Mouse (Mus musculus) heart, postnatal 0 days (tissue): ENCODE results near the gene Gm20547. TPM values are rescaled to one million over a fixed set of nuclear protein-coding genes. Genes with fewer than 3 reads are reported as not detected.

Source experiments
- ATAC-seq: fragments of 200-750 bp; cut with Nextera tagmentation; 2 replicates; pipeline ENCODE4 v1.8.0; 2017; ENCODE audit warnings: low read depth, moderate number of reproducible peaks, moderate library complexity; ENCODE audit not compliant: insufficient read depth
- DNase-seq: peaks from one replicate; pipeline ENCODE4 v3.0.0-alpha.2; 2016; ENCODE audit warnings: low spot score
- H3K27ac ChIP-seq: fragments of 300-500 bp; sonication (generic); 2 replicates; pipeline ENCODE4 v1.5.1; 2014; ENCODE audit warnings: low read depth, mild to moderate bottlenecking
- H3K27me3 ChIP-seq: fragments of 300-500 bp; sonication (generic); 2 replicates; pipeline ENCODE4 v1.6.1; 2014; ENCODE audit warnings: low read length, mixed read lengths; ENCODE audit not compliant: control insufficient read depth, insufficient read depth
- H3K36me3 ChIP-seq: fragments of 300-500 bp; sonication (generic); replicated peaks from 2 replicates; pipeline ENCODE4 v1.6.1; 2014; ENCODE audit warnings: low read length, mixed read lengths; ENCODE audit not compliant: control insufficient read depth, insufficient read depth
- H3K4me1 ChIP-seq: fragments of 300-500 bp; sonication (generic); 2 replicates; pipeline ENCODE4 v1.6.1; 2014; ENCODE audit warnings: antibody characterized with exemption; ENCODE audit not compliant: control insufficient read depth, insufficient read depth
- H3K4me2 ChIP-seq: fragments of 300-500 bp; sonication (generic); 2 replicates; pipeline ENCODE4 v1.6.1; 2014; ENCODE audit warnings: low read depth, mild to moderate bottlenecking, low read length, moderate library complexity
- H3K4me3 ChIP-seq: fragments of 300-500 bp; sonication (generic); 2 replicates; pipeline ENCODE4 v1.5.1; 2014; ENCODE audit warnings: low read depth, low read length
- H3K9ac ChIP-seq: fragments of 300-500 bp; sonication (generic); replicated peaks from 2 replicates; pipeline ENCODE4 v1.6.1; 2014; ENCODE audit warnings: low read depth, low read length, mixed read lengths
- H3K9me3 ChIP-seq: fragments of 300-500 bp; sonication (generic); replicated peaks from 2 replicates; pipeline ENCODE4 v1.6.1; 2016; ENCODE audit warnings: low read length; ENCODE audit not compliant: control insufficient read depth
- CTCF ChIP-seq: IDR thresholded peaks from 2 replicates; pipeline ENCODE4 v1.5.1; 2016; ENCODE audit warnings: antibody characterized with exemption, control low read depth, low read depth
- EP300 ChIP-seq: IDR thresholded peaks from 2 replicates; pipeline ENCODE4 v1.6.1; 2016; ENCODE audit warnings: antibody characterized with exemption, low read depth
- WGBS: fragments of 180-500 bp; shearing (Covaris S2); extraction: QIAGEN DNeasy Blood & Tissue Kit; methylation state at CpG from one replicate; pipeline ENCODE4 v1.1.7; 2014; 5-methylcytosine and 5-hydroxymethylcytosine counted together
- microRNA-seq: library from miRNA; unstranded; fragments of <30 nt; microRNA quantifications from one replicate; pipeline ENCODE4, GENCODE M21; 2016
- polyA plus RNA-seq: library from polyadenylated mRNA; unstranded; fragments of >200 nt; fragmentation: Nextera tagmentation; extraction: Ambion mirVana; gene quantifications from 2 replicates; pipeline ENCODE4 v1.2.1, GENCODE M21; 2015
- total RNA-seq: library from RNA; depleted of rRNA; stranded (reverse); fragments of >200 nt; gene quantifications from 2 replicates; pipeline ENCODE4 v1.2.3, GENCODE M21; 2014; ENCODE audit warnings: low replicate concordance; rRNA removed

Gm20547 gene
- total and polyA plus RNA-seq, 2 experiments from 2014 or later = not detected

GRCm38 (mm10) chr17:34807176-34807575 is 74.7 kb downstream of the Gm20547 start:
- Histone ChIP-seq H3K4me1 (no peaks in the 10 kb centered on the region), H3K27me3 (no peaks in the 10 kb centered on the region), H3K4me3 (no peak overlapping the region), H3K4me2 (no peak overlapping the region), H3K9ac (no peak overlapping the region), H3K9me3 (peaks cover 7% of the 10 kb centered on the region; the same call in 1 of the 2 replicates), H3K36me3 (no peaks in the 10 kb centered on the region), H3K27ac (no peak overlapping the region)
- 54% methylated on average over 3 of the region's 3 CpGs for whole genome bisulfite sequencing
- no peak for DNase-seq
- no peak for TF ChIP-seq CTCF
- TF ChIP-seq EP300 = no peak
- ATAC-seq = no peak

Small RNA genes lying within 50 kb of the gene (microRNA-seq; reads per million reads assigned to microRNA genes)
- gene Mir6970 (0.54 reads per million), gene Mir6971 (1.8 reads per million, percentile 2 among the genes with 10 or more reads in this experiment), gene Mir6972 (not detected)

Other genes starting within 250 kb of the Gm20547 start
Only the 30 nearest of the 37 such genes appear.
- 24.5 and 26.8 TPM in 2 replicates for gene Tnxb, start 211.5 kb downstream of the Gm20547 start, total RNA-seq
- 1.8 and 2.0 TPM in 2 replicates for gene Tnxb, start 211.5 kb downstream of the Gm20547 start, polyA plus RNA-seq
- gene C4b, start 138.2 kb downstream of the Gm20547 start, total RNA-seq = 0.80 and 0.85 TPM in 2 replicates
- gene C4b, start 138.2 kb downstream of the Gm20547 start, polyA plus RNA-seq = 0.88 and 0.93 TPM in 2 replicates
- gene Cyp21a1, start 77.5 kb downstream of the Gm20547 start, total RNA-seq = not detected in 2 replicates
- not detected in 2 replicates for gene Cyp21a1, start 77.5 kb downstream of the Gm20547 start, polyA plus RNA-seq
- gene Stk19, start 45.1 kb downstream of the Gm20547 start, total RNA-seq = 2.6 and 9.2 TPM in 2 replicates
- gene Stk19, start 45.1 kb downstream of the Gm20547 start, polyA plus RNA-seq = 20.5 and 20.7 TPM in 2 replicates
- gene Dxo, start 45.0 kb downstream of the Gm20547 start, total RNA-seq = 19.2 and 22.3 TPM in 2 replicates
- 23.0 and 24.3 TPM in 2 replicates for gene Dxo, start 45.0 kb downstream of the Gm20547 start, polyA plus RNA-seq
- gene Skiv2l, start 31.8 kb downstream of the Gm20547 start, total RNA-seq = 40.3 and 62.1 TPM in 2 replicates
- gene Skiv2l, start 31.8 kb downstream of the Gm20547 start, polyA plus RNA-seq = 15.9 and 18.7 TPM in 2 replicates
- gene Nelfe, start 31.7 kb downstream of the Gm20547 start, total RNA-seq = 22.9 and 39.8 TPM in 2 replicates
- gene Nelfe, start 31.7 kb downstream of the Gm20547 start, polyA plus RNA-seq = 36.3 and 39.9 TPM in 2 replicates
- gene Cfb, start 19.5 kb downstream of the Gm20547 start, total RNA-seq = 1.1 and 2.9 TPM in 2 replicates
- 1.3 and 2.1 TPM in 2 replicates for gene Cfb, start 19.5 kb downstream of the Gm20547 start, polyA plus RNA-seq
- 6.1 and 7.6 TPM in 2 replicates for gene Zbtb12, start 2.6 kb downstream of the Gm20547 start, total RNA-seq
- 0.63 and 0.93 TPM in 2 replicates for gene Zbtb12, start 2.6 kb downstream of the Gm20547 start, polyA plus RNA-seq
- 4.5 and 7.1 TPM in 2 replicates for gene C2, start 16.2 kb upstream of the Gm20547 start, total RNA-seq
- gene C2, start 16.2 kb upstream of the Gm20547 start, polyA plus RNA-seq = 2.9 and 3.3 TPM in 2 replicates
- gene Ehmt2, start 16.4 kb upstream of the Gm20547 start, total RNA-seq = 80.3 and 95.8 TPM in 2 replicates
- gene Ehmt2, start 16.4 kb upstream of the Gm20547 start, polyA plus RNA-seq = 17.5 and 17.6 TPM in 2 replicates
- gene Slc44a4, start 32.4 kb upstream of the Gm20547 start, total RNA-seq = not detected in 2 replicates
- gene Slc44a4, start 32.4 kb upstream of the Gm20547 start, polyA plus RNA-seq = 0.29 TPM in 1 of 2 replicates, not detected in the other
- gene Neu1, start 49.2 kb upstream of the Gm20547 start, total RNA-seq = 30.1 and 79.2 TPM in 2 replicates
- gene Neu1, start 49.2 kb upstream of the Gm20547 start, polyA plus RNA-seq = 18.6 and 19.5 TPM in 2 replicates
- 6.0 and 21.6 TPM in 2 replicates for gene Hspa1b, start 77.2 kb upstream of the Gm20547 start, total RNA-seq
- 0.14 and 0.25 TPM in 2 replicates for gene Hspa1b, start 77.2 kb upstream of the Gm20547 start, polyA plus RNA-seq
- not detected in 2 replicates for gene Gm20481, start 87.9 kb upstream of the Gm20547 start, total RNA-seq
- gene Gm20481, start 87.9 kb upstream of the Gm20547 start, polyA plus RNA-seq = not detected in 2 replicates
- gene Hspa1a, start 90.1 kb upstream of the Gm20547 start, total RNA-seq = 8.2 and 10.2 TPM in 2 replicates
- gene Hspa1a, start 90.1 kb upstream of the Gm20547 start, polyA plus RNA-seq = 2.5 and 2.8 TPM in 2 replicates
- 3.3 and 5.1 TPM in 2 replicates for gene Hspa1l, start 90.7 kb upstream of the Gm20547 start, total RNA-seq
- gene Hspa1l, start 90.7 kb upstream of the Gm20547 start, polyA plus RNA-seq = 1.6 and 1.8 TPM in 2 replicates
- 23.1 and 43.3 TPM in 2 replicates for gene Lsm2, start 99.8 kb upstream of the Gm20547 start, total RNA-seq
- gene Lsm2, start 99.8 kb upstream of the Gm20547 start, polyA plus RNA-seq = 63.5 and 64.2 TPM in 2 replicates
- gene Vars, start 118.9 kb upstream of the Gm20547 start, total RNA-seq = 61.5 and 92.0 TPM in 2 replicates
- gene Vars, start 118.9 kb upstream of the Gm20547 start, polyA plus RNA-seq = 20.4 and 21.7 TPM in 2 replicates
- 0.77 and 0.92 TPM in 2 replicates for gene Vwa7, start 134.5 kb upstream of the Gm20547 start, total RNA-seq
- gene Vwa7, start 134.5 kb upstream of the Gm20547 start, polyA plus RNA-seq = 0.43 and 0.63 TPM in 2 replicates
- 2.1 and 9.6 TPM in 2 replicates for gene Sapcd1, start 146.0 kb upstream of the Gm20547 start, total RNA-seq
- gene Sapcd1, start 146.0 kb upstream of the Gm20547 start, polyA plus RNA-seq = 0.77 and 1.2 TPM in 2 replicates
- gene Msh5, start 164.7 kb upstream of the Gm20547 start, total RNA-seq = 1.2 and 5.0 TPM in 2 replicates
- 1.4 and 1.7 TPM in 2 replicates for gene Msh5, start 164.7 kb upstream of the Gm20547 start, polyA plus RNA-seq
- 194 and 223 TPM in 2 replicates for gene Clic1, start 167.9 kb upstream of the Gm20547 start, total RNA-seq
- 203 and 205 TPM in 2 replicates for gene Clic1, start 167.9 kb upstream of the Gm20547 start, polyA plus RNA-seq
- gene Ddah2, start 177.0 kb upstream of the Gm20547 start, total RNA-seq = 97.1 and 114 TPM in 2 replicates
- 128 and 130 TPM in 2 replicates for gene Ddah2, start 177.0 kb upstream of the Gm20547 start, polyA plus RNA-seq
- not detected in 2 replicates for gene Ly6g6c, start 183.3 kb upstream of the Gm20547 start, total RNA-seq
- not detected in 2 replicates for gene Ly6g6c, start 183.3 kb upstream of the Gm20547 start, polyA plus RNA-seq
- 0.15 TPM in 1 of 2 replicates, not detected in the other for gene Mpig6b, start 184.1 kb upstream of the Gm20547 start, total RNA-seq
- gene Mpig6b, start 184.1 kb upstream of the Gm20547 start, polyA plus RNA-seq = 0.15 and 0.16 TPM in 2 replicates
- 1.6 TPM in 1 of 2 replicates, not detected in the other for gene Ly6g6e, start 194.9 kb upstream of the Gm20547 start, total RNA-seq
- gene Ly6g6e, start 194.9 kb upstream of the Gm20547 start, polyA plus RNA-seq = 0.22 and 0.32 TPM in 2 replicates
- gene Ly6g6d, start 196.0 kb upstream of the Gm20547 start, total RNA-seq = 3.8 TPM in 1 of 2 replicates, not detected in the other
- 3.0 and 3.3 TPM in 2 replicates for gene Ly6g6d, start 196.0 kb upstream of the Gm20547 start, polyA plus RNA-seq
- gene Ly6g6f, start 203.6 kb upstream of the Gm20547 start, total RNA-seq = not detected in 2 replicates
- gene Ly6g6f, start 203.6 kb upstream of the Gm20547 start, polyA plus RNA-seq = 0.10 TPM in 1 of 2 replicates, not detected in the other
- gene Abhd16a, start 207.2 kb upstream of the Gm20547 start, total RNA-seq = 74.3 and 131 TPM in 2 replicates
- gene Abhd16a, start 207.2 kb upstream of the Gm20547 start, polyA plus RNA-seq = 73.2 and 74.1 TPM in 2 replicates